Mouse (Mus musculus) ES-CJ7 (cell line): Measurements from ENCODE around the gene Rack1.

Experiments used
- DNase-seq: peaks from one replicate; pipeline ENCODE4 v3.0.0; 2011; ENCODE audit warnings: low read depth, low spot score

Rack1 gene

GRCm38 (mm10) chr11:48838879-48839680 is 38.9 kb downstream of the Rack1 start:
- no peak for DNase-seq

- no peak for DNase-seq
These were observed 40.7 kb downstream of the Rack1 start for GRCm38 (mm10) chr11:48840805-48841204.

- no peak for DNase-seq
These were observed 41.1 kb downstream of the Rack1 start for GRCm38 (mm10) chr11:48841213-48841612.

- no peak for DNase-seq
These were observed 42.3 kb downstream of the Rack1 start for GRCm38 (mm10) chr11:48842378-48842792.

- DNase-seq: no peak
These were observed 43.1 kb downstream of the Rack1 start for GRCm38 (mm10) chr11:48843202-48843601.

- no peak for DNase-seq
These were observed 44.2 kb downstream of the Rack1 start for GRCm38 (mm10) chr11:48844309-48844708.

GRCm38 (mm10) chr11:48845244-48845815 is 45.2 kb downstream of the Rack1 start:
- DNase-seq: no peak

- peak; percentile 61 for DNase-seq
These were observed 46.2 kb downstream of the Rack1 start for GRCm38 (mm10) chr11:48846362-48846761.

GRCm38 (mm10) chr11:48846881-48847280 is 46.7 kb downstream of the Rack1 start:
- no peak for DNase-seq

- peak; percentile 35 for DNase-seq
These were observed 50.1 kb downstream of the Rack1 start for GRCm38 (mm10) chr11:48850240-48850639.

- peak; percentile 94 for DNase-seq
These were observed 51.3 kb downstream of the Rack1 start for GRCm38 (mm10) chr11:48851270-48851995.

GRCm38 (mm10) chr11:48852190-48852589 is 52.1 kb downstream of the Rack1 start:
- DNase-seq: no peak

- DNase-seq: peak; percentile 44
These were observed 52.7 kb downstream of the Rack1 start for GRCm38 (mm10) chr11:48852624-48853473.

GRCm38 (mm10) chr11:48853474-48854180 is 53.5 kb downstream of the Rack1 start:
- DNase-seq: peak; percentile 84
